8 mouse cellular contexts compared by ENCODE assay signal in the genomic region with DNA sequence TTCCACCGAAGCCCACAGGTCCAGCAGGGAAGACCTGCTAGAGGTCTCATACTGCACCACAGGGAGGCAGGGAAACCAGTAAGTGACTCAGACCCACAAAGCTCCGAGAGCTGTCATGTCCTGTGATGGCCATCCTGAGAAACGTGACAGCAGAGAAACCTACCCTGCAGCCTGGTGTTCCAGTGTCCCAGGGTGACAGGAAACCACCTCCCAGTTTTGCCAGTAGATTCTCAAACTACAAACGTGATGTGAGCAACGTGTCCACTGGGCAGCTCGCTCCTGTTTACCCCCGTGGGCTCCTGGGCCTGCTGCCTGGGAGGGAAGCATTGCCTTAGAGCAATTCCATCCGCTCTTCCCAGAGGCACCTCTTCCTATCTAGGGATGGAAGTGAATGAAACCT. TPM values are rescaled to one million over a fixed set of nuclear protein-coding genes. Genes with fewer than 3 reads are reported as not detected.
DNase-seq lines count a peak whose midpoint lies in the region; ATAC-seq lines count a peak whose summit lies in the region.

No protein-coding gene starts in this region.

- peak overlapping the region; percentile 99 for H3K4me3 ChIP-seq in megakaryocyte, embryonic 14.5 days (replicated peaks)
- H3K4me3 ChIP-seq in heart, embryonic 14.5 days (ENCODE audit: control insufficient read depth in 1 of 2, insufficient read depth in 1 of 2, low read depth in 1 of 2, low read length in 2 of 2): peak overlapping the region; percentile 69 to 81
- peak overlapping the region; percentile 68 for H3K4me3 ChIP-seq in limb, embryonic 13.5 days
- H3K4me3 ChIP-seq in neural tube, embryonic 11.5 days (ENCODE audit: low read depth, low read length): peak overlapping the region; percentile 64

- peaks cover 57% of the 10 kb centered on the region for H3K36me3 ChIP-seq in megakaryocyte, embryonic 14.5 days (replicated peaks; ENCODE audit: low read length)
- H3K36me3 ChIP-seq in heart, embryonic 14.5 days (ENCODE audit: control insufficient read depth, insufficient read depth, low read length): peaks cover 25% of the 10 kb centered on the region
- peaks cover 19% of the 10 kb centered on the region for H3K36me3 ChIP-seq in limb, embryonic 13.5 days
- H3K36me3 ChIP-seq in neural tube, embryonic 11.5 days (ENCODE audit: control insufficient read depth, insufficient read depth, low read length): no peaks in the 10 kb centered on the region

- no peak for ATAC-seq in megakaryocyte, adult 5-6 weeks (ENCODE audit: poor library complexity, severe bottlenecking)
- no peak for ATAC-seq in heart, embryonic 14.5 days (ENCODE audit: insufficient number of reproducible peaks, insufficient read depth, low FRiP score, low read depth)
- ATAC-seq in limb, embryonic 13.5 days (ENCODE audit: low FRiP score, low read depth): no peak
- ATAC-seq in neural tube, embryonic 11.5 days (ENCODE audit: insufficient read depth, low FRiP score, low TSS enrichment): no peak

- peak; percentile 13 for DNase-seq in embryo, embryonic 9.5 days (ENCODE audit: extremely low spot score)
- DNase-seq in neural tube, embryonic 11.5 days (ENCODE audit: low spot score): no peak
- DNase-seq in gastrocnemius, adult 18-20 months (ENCODE audit: low spot score): no peak
- no peak for DNase-seq in cerebellum, adult 8-10 months

- H3K9ac ChIP-seq in heart, embryonic 14.5 days (ENCODE audit: low read length): peak overlapping the region; percentile 86
- H3K9ac ChIP-seq in limb, embryonic 13.5 days: peak overlapping the region; percentile 79
- H3K9ac ChIP-seq in neural tube, embryonic 11.5 days (ENCODE audit: low read length): peak overlapping the region; percentile 89

- H3K27ac ChIP-seq in heart, embryonic 14.5 days (replicated peaks in 1 of 2; ENCODE audit: control insufficient read depth in 1 of 2, insufficient read depth in 1 of 2, low read depth in 2 of 2, low read length in 2 of 2): peak overlapping the region; percentile 92 to 95; a peak in 3 of 4 replicates
- H3K27ac ChIP-seq in limb, embryonic 13.5 days: peak overlapping the region; percentile 33; the same call in 1 of the 2 replicates
- H3K27ac ChIP-seq in neural tube, embryonic 11.5 days (ENCODE audit: low read depth, low read length): no peak overlapping the region

- H3K9me3 ChIP-seq in megakaryocyte, embryonic 14.5 days: no peaks in the 10 kb centered on the region
- H3K9me3 ChIP-seq in heart, embryonic 14.5 days (ENCODE audit: control insufficient read depth, low read length): no peaks in the 10 kb centered on the region
- no peaks in the 10 kb centered on the region for H3K9me3 ChIP-seq in limb, embryonic 13.5 days
- no peaks in the 10 kb centered on the region for H3K9me3 ChIP-seq in neural tube, embryonic 11.5 days (ENCODE audit: control insufficient read depth, low read length)

- H3K27me3 ChIP-seq in megakaryocyte, embryonic 14.5 days (replicated peaks): no peaks in the 10 kb centered on the region
- H3K27me3 ChIP-seq in heart, embryonic 14.5 days (ENCODE audit: control insufficient read depth, insufficient read depth, low read length): no peaks in the 10 kb centered on the region
- peaks cover 14% of the 10 kb centered on the region for H3K27me3 ChIP-seq in limb, embryonic 13.5 days
- H3K27me3 ChIP-seq in neural tube, embryonic 11.5 days (ENCODE audit: control insufficient read depth, insufficient read depth, low read length): 0 out of 2 replicates have a peak, but pooled peaks cover 4% of the 10 kb centered on the region

- H3K4me1 ChIP-seq in megakaryocyte, embryonic 14.5 days: peaks cover 93% of the 10 kb centered on the region
- H3K4me1 ChIP-seq in heart, embryonic 14.5 days (ENCODE audit: control insufficient read depth in 2 of 2, insufficient read depth in 2 of 2, low read length in 2 of 2): peaks cover 7 to 18% of the 10 kb centered on the region in 2 experiments
- peaks cover 33% of the 10 kb centered on the region for H3K4me1 ChIP-seq in limb, embryonic 13.5 days
- peaks cover 3% of the 10 kb centered on the region; the same call in 1 of the 2 replicates for H3K4me1 ChIP-seq in neural tube, embryonic 11.5 days (ENCODE audit: control insufficient read depth, insufficient read depth, low read length)

- WGBS in heart, embryonic 14.5 days: 2% methylated on average over 8 of the region's 8 CpGs
- WGBS in limb, embryonic 13.5 days: 8% methylated on average over 8 of the region's 8 CpGs
- 9% methylated on average over 8 of the region's 8 CpGs for WGBS in neural tube, embryonic 11.5 days

- peak overlapping the region; percentile 72 for H3K4me2 ChIP-seq in heart, embryonic 14.5 days (ENCODE audit: low read length)
- peak overlapping the region; percentile 90 for H3K4me2 ChIP-seq in limb, embryonic 13.5 days (replicated peaks)
- peak overlapping the region; percentile 86 for H3K4me2 ChIP-seq in neural tube, embryonic 11.5 days (ENCODE audit: low read depth)

RNA-seq across cellular contexts. Expression of a gene that starts 53.2 kb away (rescaled TPM):
- 5.8 and 10.6 TPM in 2 replicates for polyA plus RNA-seq in megakaryocyte, embryonic 14.5 days (2012; ENCODE audit: insufficient read depth, low replicate concordance)
- total RNA-seq in megakaryocyte, adult 5-6 weeks (2015): 24.5 and 31.3 TPM in 2 replicates
- total RNA-seq in megakaryocyte, adult 5-6 weeks (2017): 22.1 and 23.0 TPM in 2 replicates
- 9.2 and 11.6 TPM in 2 replicates for polyA plus RNA-seq in heart, embryonic 14.5 days (2014; fragmentation: Nextera tagmentation; extraction: Ambion mirVana)
- polyA plus RNA-seq in limb, embryonic 13.5 days (2015; fragmentation: Nextera tagmentation; extraction: Ambion mirVana): 16.5 and 17.8 TPM in 2 replicates
- 15.9 and 18.6 TPM in 2 replicates for polyA plus RNA-seq in neural tube, embryonic 11.5 days (2014; fragmentation: Nextera tagmentation; extraction: Ambion mirVana)
- 100 to 1,000 TPM; 140 to 400 TPM for total RNA-seq in gastrocnemius, adult 18-20 months (2021)
